Mouse (Mus musculus) cerebellum, adult 11 months (tissue): Measurements from ENCODE around the gene Trim46.
A peak's percentile ranks its signal among the peaks of the same experiment; 100 is the strongest.

Experiments
- DNase-seq: peaks from one replicate; pipeline ENCODE4 v3.0.0; 2022

Trim46 gene

DNA sequence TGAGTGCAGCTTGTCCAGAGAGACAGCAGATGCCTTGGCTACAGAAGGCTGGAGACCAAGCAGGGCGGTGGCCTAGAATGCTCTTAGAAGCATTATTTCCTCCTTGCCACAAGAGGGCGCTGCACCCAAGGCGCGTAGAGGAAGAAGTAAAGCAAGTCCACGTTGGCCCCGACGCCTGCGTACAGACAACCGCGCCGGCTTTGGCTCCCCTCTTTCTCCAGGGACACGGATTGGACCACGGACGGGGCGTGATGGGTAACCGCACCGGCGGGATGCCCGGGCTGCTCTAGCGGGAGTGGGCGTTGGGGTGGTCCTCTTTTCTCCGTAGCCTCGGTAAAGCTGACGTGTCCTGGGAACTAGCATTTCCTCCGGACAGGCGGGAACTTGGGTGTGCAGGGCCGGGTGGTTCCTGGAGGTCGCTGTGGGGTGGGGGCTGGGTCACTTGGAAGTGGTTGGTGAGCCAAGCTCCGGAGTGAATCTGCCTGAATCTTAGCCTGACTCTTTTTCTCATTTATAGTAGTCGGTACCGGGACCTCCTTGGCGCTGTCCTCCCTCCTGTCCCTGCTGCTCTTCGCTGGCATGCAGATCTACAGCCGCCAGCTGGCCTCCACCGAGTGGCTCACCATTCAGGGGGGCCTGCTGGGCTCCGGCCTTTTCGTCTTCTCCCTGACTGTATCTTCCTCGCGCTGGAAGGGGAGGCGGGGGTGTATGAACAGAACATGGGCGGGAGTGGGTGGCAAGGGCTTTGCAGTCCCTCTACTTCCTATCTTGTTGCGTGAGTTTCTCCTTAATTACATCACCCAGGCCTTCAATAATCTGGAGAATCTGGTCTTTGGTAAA is at the start of gene Trim46:
TSS of gene Trim46 (minus strand) at position 49 of the 840 bp plus-strand sequence.
- DNase-seq = peak; percentile 89

DNA sequence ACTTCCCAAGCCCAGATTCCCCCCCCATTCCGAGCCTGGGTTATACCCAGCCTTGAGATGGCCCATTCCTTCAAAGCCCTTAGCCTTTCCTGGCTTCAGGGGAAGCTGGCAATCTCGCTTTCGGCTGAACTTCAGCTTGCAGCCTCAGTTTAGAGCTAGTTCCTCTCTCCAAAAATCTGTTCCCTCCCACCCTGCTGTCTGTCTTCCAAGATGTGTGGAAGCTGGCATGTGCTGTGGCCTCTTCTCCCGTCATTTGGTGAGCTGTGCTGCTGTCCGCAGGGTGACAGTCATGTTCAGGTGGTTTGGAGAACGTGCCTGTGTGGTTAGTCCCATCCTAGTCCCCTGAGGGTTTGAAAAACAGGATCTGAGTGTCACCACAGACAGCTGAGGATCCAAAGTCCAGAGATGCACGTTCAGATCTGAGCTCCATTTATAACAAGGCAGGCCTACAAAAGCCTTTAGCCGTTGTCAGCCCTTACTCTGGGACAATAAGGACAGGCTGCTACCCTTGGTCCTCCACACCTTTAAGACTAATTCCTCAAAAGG is 49.6 kb upstream of the Trim46 start:
- DNase-seq = no peak

DNA sequence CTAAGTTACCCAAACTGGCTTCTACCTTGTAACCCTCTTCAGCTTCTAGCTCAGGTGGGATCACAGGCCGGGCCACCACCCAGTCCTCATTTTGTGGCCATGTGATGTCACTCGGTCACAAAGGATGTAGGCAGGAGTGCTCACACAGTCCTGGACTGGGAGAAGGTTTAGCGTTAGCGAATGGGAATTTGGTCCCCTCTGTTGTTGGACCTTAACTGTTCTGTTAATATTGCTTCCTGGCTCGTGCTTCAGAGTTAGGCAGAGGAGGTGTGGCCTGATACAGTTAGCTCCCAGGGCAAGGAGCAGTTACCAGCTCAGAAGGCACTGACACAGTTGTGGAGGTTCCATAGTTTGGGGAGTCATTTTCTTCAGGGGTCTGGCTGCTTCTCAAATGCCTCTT is 48.1 kb upstream of the Trim46 start:
- DNase-seq = no peak

DNA sequence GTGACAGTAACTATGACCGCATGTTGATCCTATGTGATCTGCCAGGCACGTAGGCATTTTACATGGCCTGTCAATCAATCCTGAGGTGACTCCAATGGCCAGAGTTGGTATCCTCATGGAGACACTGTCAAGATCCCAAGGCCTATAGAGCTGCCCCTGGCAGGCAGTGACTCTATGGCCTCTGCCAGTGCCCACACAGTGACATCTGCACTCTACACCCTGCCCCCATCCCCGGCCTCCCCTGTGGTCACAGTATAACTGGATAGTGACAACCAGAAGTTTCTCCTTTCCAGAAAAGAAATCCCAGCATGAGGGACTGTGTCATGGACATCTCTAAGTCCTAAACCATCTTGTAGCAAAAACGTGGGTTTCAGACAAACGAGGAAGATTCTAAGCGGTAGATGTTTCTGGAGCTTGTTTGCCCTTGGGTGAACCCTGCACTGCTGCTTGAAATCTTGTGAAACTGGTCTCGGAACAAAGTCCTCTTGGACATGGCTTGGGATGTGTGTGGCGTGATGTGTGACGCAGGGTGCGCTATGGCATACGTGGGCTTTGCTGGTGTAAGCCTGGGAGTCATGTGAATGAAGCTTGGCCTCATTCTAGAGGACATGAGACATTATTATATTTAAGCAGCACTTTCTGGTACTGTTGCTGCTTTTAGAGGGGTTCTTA is 47.3 kb upstream of the Trim46 start:
- no peak for DNase-seq

DNA sequence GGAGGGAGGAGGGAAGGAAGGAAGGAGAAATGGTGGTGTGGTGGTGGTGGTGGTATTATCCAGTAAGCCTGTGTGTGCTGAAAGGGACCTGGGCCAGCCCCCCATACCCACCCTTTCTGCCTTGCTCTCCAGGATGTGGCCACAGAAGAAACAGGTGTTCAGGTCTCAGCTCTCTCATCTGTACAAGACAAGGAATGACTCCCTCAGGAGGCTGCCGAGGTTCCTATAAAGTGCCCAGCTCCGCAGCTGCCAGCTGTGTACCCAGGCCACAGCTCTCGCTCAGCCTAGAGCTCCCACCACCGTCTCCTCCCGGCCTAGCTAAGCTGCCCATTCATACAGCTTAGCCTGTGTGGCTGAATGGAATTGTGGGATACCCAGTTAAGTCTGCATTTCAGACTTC is 46.2 kb upstream of the Trim46 start:
- no peak for DNase-seq

DNA sequence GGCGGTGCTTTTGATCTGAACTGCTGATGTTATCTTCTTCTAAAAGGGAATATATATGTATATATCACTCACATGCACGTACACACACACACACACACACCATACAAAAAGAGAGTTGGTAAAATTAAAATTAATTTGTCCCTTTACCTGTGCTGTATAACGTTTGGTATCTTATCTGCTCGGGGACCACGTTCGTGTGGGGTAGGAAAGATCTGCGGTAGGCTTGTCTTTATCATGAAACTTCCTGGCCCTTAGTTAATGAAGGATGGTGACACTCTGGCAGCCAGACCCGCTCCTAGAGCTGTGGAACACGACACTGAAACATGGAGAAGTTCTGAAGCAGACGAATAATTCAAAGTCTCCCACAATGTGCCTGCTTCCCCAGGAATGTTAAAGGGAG is 45.8 kb upstream of the Trim46 start:
- no peak for DNase-seq

DNA sequence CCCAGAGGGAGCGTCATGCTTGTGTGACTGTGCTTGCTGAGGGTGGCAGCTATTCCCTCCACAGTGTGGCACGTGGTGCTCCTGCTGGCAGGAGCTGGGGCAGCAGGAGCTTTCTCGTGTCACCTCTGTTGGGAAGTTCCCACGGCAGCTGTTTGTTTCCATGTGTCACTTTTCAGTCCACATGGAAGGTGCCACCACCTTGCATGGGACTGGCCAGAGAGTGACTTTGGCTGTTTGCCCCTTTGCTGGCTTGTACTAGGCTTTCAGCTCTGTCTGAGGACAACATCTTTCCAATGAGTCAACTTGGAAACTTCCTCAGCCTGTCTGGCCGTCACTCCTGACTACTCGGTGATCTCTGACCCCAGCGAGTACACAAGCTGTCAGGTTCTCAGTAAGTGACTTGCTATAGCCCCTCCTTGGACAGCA is 42.4 kb upstream of the Trim46 start:
- DNase-seq = no peak

DNA sequence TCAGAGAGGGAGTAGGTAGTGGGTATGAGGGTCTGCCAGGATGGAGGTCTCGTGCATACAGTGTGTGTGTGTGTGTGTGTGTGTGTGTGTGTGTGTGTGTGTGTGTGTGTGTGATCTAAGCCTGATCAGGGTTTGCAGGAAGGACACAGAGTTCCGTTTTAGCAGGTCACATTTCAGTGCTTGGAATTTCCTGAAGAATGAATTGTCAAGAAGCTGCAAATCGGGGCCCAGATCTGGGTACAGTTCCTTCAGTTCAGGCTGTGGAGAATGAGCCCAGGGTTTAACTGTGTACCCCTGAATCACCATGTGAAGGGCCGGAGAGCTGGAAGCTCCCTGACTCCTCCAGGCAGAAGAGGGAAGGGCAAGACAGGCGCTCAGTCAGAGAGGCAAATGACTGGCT is 41.2 kb upstream of the Trim46 start:
- no peak for DNase-seq

DNA sequence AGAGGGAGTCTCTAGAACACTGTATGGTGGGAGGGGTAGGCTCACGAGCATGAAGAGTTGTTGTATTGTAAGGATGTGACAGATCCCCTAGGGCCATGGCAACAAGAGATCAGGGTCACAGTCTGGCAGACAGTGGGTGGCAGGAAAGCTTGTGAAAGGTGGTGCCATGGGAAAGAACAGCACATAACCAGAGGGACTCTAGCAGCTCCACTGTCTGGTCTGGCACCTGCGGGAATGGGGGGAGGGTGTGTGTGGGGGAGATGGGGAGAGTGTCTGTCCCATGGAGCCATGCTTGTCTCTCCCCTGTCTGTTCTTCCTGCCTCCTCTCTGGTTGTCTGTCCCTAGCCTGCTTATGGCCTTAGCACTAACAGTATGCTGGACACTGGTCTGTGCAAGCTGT is 39.4 kb upstream of the Trim46 start:
- DNase-seq = no peak

DNA sequence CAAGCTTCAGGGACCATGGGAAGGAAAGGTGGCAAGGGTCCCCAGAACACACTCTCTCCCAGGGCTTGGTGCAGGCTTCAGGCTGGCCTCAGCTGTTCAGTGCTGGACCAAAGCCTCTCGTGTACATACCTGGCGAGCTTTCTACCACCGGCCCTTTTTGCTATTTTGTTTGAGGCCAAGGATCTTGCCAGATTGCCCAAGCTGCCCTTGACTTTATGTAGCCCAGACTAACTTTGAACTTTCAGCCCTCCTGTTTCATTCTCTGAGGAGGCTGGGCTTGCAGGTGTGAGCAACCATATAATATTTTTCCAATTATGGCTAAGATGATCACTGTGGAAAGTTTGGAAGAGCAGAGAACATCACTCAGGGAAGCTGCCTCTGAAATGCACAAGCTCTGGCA is 38.2 kb upstream of the Trim46 start:
- DNase-seq = no peak

DNA sequence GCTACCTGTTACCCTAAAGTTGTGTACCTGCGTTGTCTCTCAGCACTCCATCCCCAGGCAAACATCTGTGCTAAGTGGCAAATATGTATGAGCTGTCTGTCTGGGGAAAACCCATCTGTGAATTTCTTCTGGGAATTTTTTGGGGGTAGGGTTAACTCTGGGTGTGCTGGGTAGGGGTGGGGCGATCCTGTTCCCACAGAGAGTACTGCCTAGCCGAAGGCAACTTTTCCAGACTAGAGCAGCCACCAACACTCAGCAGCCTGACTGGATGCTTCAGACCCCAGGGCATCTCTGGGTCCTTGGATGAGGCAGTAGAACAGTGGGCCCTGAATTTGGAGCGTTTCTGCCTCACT is 36.2 kb upstream of the Trim46 start:
- no peak for DNase-seq

DNA sequence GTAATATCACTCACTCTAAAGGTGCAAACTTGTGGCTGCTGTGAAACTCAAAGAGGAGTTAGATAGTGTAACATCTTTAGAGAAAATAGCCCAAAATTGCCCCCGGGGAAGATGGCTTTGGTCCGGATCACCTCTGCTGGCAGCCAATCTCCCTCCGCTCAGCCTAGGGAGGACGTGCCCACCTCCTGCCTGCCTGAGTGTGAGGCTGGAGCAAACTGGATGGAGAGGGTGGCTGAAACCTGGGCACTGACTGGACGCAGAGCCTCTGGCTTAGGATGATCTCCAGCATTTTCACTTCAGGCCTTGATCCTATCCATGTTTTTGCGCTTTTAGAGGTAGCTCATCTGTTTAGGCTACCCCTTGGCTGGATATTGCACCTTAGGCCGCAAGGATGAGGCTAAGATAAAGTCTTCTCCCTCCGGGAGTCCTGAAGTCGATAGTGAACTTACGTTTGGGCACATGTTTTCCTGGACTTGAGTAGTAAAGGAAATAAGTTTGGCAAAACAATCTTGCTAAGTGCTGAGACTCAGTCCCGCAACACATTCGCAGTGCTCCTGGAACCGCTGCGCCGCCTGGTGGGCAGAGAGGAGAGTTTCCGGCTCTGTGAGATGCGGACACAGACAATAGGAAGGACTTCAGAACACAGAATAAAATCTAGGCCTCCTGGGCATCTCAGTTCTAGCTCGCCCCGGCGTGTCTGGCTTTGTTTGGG is 35.6 kb upstream of the Trim46 start:
- DNase-seq = peak; percentile 77

DNA sequence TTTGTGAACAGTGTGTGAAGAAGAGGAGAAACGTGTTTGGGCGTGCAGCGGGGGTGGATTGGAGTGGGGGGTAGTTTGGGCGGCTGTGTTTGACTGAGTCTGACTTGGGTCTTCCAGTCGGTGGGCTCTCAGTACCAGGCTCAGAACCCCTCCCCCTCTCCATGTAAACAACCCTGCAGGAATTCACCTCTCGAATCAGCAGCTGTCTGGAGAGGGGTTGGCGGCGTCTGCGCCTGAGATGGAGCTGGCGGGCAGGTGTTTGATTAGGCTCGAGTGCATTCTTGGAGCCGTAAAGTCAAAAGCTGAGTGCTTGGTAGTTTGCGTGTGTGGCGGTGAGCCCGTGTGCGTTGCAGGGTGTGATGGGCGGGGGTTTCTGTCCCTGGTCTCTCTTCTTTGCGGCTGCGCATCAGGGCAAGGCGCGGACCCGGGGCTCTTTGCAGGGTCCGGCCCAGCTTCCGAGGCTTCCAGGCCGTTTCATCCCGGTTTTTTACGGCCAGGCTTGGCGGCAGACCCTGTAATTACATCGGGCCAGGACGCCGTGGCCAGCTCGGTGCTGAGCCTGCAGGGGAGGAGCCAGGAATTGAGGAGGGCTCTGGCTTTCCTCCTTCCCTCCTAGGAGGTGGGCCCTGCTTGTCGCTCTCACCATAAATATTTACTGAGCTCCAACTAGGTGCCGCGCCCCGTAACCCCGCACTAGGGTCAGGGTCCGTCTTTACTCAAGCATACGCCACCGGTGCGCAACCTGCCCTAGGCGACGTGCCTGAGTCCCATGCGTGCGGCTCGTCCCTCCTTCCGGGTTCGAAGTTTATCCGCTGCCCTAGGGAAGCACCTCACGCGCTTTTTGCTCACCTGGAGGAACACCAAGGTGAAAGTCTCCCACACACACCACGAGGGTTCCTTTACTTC is 34.8 kb upstream of the Trim46 start, which contains the start of gene Efna1:
TSS of gene Efna1 (minus strand) at position 537 of the 906 bp plus-strand sequence.
- DNase-seq = peak; percentile 50

DNA sequence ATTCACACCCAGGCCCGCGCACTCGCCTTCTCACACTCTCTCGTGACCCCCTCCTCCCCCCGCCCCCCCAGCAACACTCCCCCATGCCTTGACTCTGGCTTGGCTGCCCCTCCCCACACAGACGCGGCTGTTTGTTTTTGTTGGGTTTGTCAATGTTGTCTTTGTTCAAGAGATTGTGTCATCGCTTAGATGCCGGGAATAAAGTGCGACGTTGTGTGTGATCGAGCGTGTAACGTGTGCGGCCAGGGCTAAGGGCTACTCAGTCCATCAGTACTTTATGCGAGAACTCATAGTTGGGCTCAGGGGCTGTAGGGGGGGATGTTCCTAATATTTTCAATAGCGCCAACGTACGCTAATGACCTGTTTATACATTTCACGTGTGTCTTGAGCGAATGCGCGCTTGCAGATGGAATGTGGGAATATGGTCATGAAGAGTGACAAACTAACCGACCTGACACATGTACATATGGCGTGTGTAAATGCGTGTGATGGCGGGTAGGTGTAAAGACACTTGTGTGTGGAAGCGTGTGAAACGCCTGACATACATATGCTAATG is 34.0 kb upstream of the Trim46 start:
- no peak for DNase-seq

DNA sequence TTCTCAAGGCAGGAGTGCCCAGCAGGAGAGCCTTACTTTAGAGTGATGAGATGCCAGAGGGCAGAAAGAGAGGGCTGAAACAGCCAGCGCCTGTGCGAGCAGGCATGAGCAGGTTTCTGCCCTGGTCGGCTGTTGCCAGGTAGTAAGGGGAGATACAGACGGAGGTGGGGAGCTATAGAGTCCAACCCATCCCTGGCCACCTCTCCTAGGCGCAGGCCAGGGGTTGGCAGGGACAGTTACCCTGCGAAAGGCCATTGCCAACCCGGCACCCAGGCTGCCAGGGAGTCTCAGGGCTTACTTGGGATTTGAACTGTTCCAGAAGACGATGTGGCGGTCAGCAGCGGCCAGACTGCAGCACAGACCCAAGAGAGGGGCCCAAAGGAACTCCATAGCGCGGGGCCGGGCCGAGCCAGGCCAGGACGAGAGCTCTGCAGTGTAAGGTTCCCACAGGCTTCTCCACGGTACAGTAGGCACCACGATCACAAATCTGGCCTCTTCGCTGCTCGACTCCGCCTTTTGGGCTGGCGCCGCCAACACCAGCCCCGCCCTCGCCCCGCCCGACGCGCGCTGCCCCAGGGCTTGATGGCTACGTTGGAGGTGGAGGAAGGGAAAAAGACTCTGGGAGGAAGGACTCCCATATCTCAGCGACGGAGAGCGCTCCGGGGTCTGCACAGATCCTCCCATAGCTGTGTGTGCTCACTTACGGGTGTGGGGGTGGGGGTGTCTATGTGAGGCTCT is 33.2 kb upstream of the Trim46 start:
- DNase-seq = peak; percentile 84

DNA sequence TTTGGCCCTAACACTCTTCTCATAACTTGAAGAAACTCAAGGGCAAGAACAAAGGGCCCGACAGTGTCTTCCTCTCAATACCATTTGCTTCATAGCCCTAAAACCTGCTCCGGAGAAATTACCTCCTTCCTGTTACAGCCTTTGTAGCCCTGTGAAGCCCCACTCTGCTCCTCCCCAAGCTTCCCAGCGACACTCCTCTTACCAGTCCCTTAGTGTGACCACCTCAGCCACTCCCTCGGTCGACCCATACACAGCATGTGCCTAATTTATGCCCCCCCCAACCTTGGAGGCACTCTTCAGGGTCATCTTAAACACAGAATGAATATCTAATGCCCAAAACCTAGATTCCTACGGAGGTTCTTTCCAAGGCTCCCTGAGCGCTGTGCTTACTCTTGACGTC is 32.5 kb upstream of the Trim46 start:
- DNase-seq = no peak

DNA sequence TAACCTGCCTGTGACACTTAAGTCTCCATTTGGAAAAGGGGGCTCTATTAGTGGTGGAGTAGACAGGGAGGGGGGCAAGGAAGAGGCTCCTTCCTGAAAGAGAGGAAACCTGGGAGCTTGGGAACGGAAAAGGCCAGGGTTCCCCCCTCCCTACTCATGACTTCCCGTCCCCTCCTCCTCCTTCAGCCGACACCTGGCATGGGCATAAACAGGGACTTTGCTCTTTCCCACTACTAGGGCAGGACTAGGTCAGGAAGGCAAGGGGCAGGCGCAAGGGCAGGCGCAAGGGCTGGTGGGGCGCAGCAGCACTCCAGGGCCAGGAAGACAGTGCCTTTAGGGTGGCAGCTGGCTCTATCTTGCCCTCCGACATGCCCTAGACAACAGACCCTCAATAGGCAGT is 32.0 kb upstream of the Trim46 start:
- no peak for DNase-seq

DNA sequence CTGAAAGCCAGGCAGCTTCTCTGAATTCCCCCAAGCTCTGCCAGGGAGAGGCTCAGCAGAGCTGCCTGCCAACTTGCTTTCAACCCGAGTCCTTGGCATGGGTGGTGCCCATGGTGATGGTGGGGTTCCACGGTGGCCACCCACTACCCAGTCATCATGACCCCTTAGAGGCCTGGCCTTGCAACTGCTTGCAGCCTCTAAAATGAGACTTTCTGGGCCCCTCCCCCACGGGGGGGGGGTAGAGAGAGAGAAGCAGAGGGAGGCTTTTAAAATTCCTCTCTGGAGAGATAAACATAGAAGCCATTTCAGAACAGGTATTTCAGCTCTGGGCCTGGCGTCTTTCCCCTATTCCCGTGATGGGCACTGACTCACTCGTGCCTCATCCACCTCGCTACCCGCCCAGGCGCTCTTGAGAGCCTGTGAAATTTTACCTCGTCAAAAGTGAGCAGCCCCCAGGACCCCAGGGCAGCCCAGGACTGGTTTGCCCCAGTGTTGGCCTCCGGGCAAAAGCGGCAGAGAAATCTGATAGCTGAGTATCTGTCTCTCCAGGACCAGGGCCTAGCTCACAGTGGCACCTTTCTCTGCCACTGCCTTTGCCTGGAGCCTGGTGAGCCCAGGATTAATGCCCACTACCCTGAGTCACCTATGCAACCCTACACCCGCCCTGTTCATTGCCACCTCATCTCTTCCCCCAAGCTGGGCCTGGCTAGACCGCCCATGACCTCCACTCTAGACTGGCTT is 31.3 kb upstream of the Trim46 start:
- no peak for DNase-seq

DNA sequence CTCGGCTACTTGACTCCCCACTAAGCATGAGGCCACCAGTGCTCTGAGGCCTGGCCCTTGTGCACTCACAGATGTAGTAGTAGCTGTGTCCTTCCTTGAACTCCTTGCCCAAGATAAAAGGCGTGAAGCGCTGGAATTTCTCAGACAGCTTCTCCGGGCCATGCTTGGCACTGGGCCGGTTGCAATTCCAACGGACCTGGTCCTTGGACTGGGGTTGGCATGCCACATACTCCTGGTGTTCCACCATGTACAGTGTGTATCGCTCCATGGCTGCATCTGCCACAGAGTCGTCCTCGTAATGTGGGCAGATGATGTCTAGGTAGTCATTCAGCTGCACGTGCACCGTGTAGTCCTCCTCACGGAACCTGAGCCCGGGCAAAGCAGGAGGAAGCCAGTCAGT is 30.0 kb upstream of the Trim46 start:
- DNase-seq = no peak

DNA sequence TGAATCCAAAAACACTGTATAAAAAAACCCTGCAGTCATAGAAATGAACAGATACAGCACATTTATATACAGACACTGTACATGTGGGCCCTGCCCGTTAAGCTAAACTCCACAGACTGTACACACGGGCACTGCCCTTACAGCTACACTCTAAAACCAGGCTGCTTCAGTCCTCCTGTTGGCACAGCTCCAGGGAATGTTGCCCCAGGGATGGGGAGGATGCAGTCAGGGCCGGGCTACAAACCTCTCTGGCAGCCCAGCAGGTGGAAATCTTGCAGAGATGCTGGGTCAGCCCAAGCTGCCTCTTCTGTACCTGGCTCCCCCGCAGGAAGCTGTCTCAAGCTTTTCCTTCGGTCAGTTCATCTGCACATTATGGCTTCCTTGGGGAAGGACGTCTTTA is 25.7 kb upstream of the Trim46 start:
- no peak for DNase-seq

DNA sequence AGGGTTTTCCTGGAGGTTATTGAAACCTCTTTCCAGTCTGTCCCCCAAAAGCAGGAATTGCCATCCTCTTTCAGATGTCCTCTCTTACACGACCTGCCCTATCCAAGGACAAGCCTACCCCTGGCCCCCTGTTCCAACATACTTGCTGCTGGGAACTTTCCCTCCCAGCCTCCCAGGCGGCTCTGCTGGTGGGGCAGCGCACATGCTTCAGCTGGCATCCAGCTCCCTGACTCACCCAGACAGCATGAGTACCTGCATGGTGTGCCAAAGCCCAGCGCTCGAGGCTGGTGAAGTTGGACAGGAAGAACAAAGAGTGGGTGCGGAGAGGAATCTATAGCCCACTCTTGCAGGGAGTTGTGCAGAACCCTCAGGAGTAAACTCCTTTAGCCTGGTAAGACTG is 24.8 kb upstream of the Trim46 start:
- DNase-seq = peak; percentile 44
